Mouse (Mus musculus) liver, embryonic 12.5 days (tissue): Measurements from ENCODE around the gene Gm28374. TPM values are rescaled to one million over a fixed set of nuclear protein-coding genes. Genes with fewer than 3 reads are reported as not detected.

Source experiments
- ATAC-seq: fragments of 200-750 bp; cut with Nextera tagmentation; 2 replicates; pipeline ENCODE4 v1.8.0; 2017; ENCODE audit warnings: moderate number of reproducible peaks, mild to moderate bottlenecking, moderate library complexity
- H3K27ac ChIP-seq: fragments of 300-500 bp; sonication (generic); 2 replicates; pipeline ENCODE4 v1.5.1; 2016; ENCODE audit warnings: mild to moderate bottlenecking
- H3K27me3 ChIP-seq: fragments of 300-500 bp; sonication (generic); replicated peaks from 2 replicates; pipeline ENCODE4 v1.6.1; 2016; ENCODE audit warnings: mild to moderate bottlenecking, moderate library complexity
- H3K36me3 ChIP-seq: fragments of 300-500 bp; sonication (generic); 2 replicates; pipeline ENCODE4 v1.6.1; 2016; ENCODE audit warnings: mild to moderate bottlenecking, moderate library complexity
- H3K4me1 ChIP-seq: fragments of 300-500 bp; sonication (generic); 2 replicates; pipeline ENCODE4 v1.6.1; 2016
- H3K4me2 ChIP-seq: fragments of 300-500 bp; sonication (generic); 2 replicates; pipeline ENCODE4 v1.6.1; 2016; ENCODE audit warnings: mild to moderate bottlenecking, moderate library complexity
- H3K4me3 ChIP-seq: fragments of 300-500 bp; sonication (generic); 2 replicates; pipeline ENCODE4 v1.5.1; 2016; ENCODE audit warnings: mild to moderate bottlenecking, moderate library complexity
- H3K9ac ChIP-seq: fragments of 300-500 bp; sonication (generic); 2 replicates; pipeline ENCODE4 v1.6.1; 2016; ENCODE audit warnings: mild to moderate bottlenecking, moderate library complexity
- H3K9me3 ChIP-seq: fragments of 300-500 bp; sonication (generic); replicated peaks from 2 replicates; pipeline ENCODE4 v1.6.1; 2016; ENCODE audit warnings: mild to moderate bottlenecking, moderate library complexity
- WGBS: fragments of 180-500 bp; shearing (Covaris S2); methylation state at CpG from one replicate; pipeline ENCODE4 v1.1.7; 2016; ENCODE audit not compliant: insufficient replicate concordance; 5-methylcytosine and 5-hydroxymethylcytosine counted together
- polyA plus RNA-seq: library from polyadenylated mRNA; unstranded; fragments of >200 nt; fragmentation: Nextera tagmentation; extraction: Ambion mirVana; gene quantifications from 2 replicates; pipeline ENCODE4 v1.2.1, GENCODE M21; 2016

The Gm28374 gene
- polyA plus RNA-seq, 1 experiment from 2014 or later, result 0.37 TPM

- peak within 1 kb of the TSS; percentile 86 for H3K9ac ChIP-seq
- H3K4me1 ChIP-seq, result peaks cover 34% of the 10 kb centered on the region
- peak within 1 kb of the TSS; percentile 91 for H3K27ac ChIP-seq
- WGBS, result under 1% methylated on average over 58 of the region's 58 CpGs
- H3K27me3 ChIP-seq, result no peaks in the 10 kb centered on the region
- H3K4me3 ChIP-seq, result peak within 1 kb of the TSS; percentile 82
- ATAC-seq, result peak; percentile 86
- H3K4me2 ChIP-seq, result peak within 1 kb of the TSS; percentile 89
- H3K9me3 ChIP-seq, result no peaks in the 10 kb centered on the region
- peaks cover 76% of the 10 kb centered on the region for H3K36me3 ChIP-seq
Observed at GRCm38 (mm10) chr19:6084478-6085248, 2.6 kb upstream of the Gm28374 start, which contains the start of the genes Zfpl1 and Cdca5. TSS of gene Zfpl1 (minus strand) at chr19:6084956. TSS of gene Cdca5 (plus strand) at chr19:6084983.

- no peaks in the 10 kb centered on the region for H3K9me3 ChIP-seq
- no peak within 1 kb of the TSS for H3K27ac ChIP-seq
- no peak within 1 kb of the TSS for H3K4me3 ChIP-seq
- 80% methylated on average over 12 of the region's 12 CpGs for WGBS
- H3K4me2 ChIP-seq, result no peak within 1 kb of the TSS
- no peak within 1 kb of the TSS for H3K9ac ChIP-seq
- no peaks in the 10 kb centered on the region for H3K27me3 ChIP-seq
- no peak for ATAC-seq
- peaks cover 45% of the 10 kb centered on the region for H3K4me1 ChIP-seq
- peaks cover 42% of the 10 kb centered on the region for H3K36me3 ChIP-seq
Observed at GRCm38 (mm10) chr19:6079983-6080480, 2.0 kb downstream of the Gm28374 start, which contains the start of gene Tmem262. TSS of gene Tmem262 (plus strand) at chr19:6080033.

GRCm38 (mm10) chr19:6076564-6077393, 5.3 kb downstream of the Gm28374 start, which contains the start of gene Vps51:
TSS of gene Vps51 (minus strand) at chr19:6077231.
- WGBS, result 1% methylated on average over 33 of the region's 33 CpGs
- Histone ChIP-seq H3K4me1 (peaks cover 28% of the 10 kb centered on the region), H3K4me2 (peak within 1 kb of the TSS; percentile 83), H3K9ac (peak within 1 kb of the TSS; percentile 72), H3K27me3 (no peaks in the 10 kb centered on the region), H3K36me3 (peaks cover 50% of the 10 kb centered on the region), H3K27ac (peak within 1 kb of the TSS; percentile 80), H3K9me3 (no peaks in the 10 kb centered on the region), H3K4me3 (peak within 1 kb of the TSS; percentile 80)
- ATAC-seq, result peak; percentile 86

DNA sequence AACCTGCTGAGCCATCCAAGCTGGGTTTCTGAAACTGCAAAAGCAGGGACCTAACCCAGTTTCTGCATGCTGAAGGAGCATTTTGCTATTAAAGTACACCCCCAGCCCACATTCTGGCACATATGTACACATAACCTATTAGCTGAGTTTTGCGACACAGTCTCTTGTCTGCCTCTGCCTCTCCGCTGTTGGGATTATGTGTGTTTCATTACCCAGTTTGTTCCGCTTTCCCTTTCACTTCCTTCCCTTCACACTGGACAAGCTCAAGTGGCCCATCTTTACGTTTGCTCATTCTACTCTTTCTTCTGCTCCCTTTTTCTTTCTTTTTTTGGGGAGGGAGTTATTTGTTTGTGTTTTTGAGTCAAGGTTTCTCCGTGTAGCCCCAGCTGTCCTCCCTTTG, 8.2 kb downstream of the Gm28374 start:
- no peak for ATAC-seq
- H3K27ac ChIP-seq, result no peak overlapping the region
- H3K9me3 ChIP-seq, result no peaks in the 10 kb centered on the region
- no peak overlapping the region for H3K9ac ChIP-seq
- WGBS, result 87% methylated on average over 5 of the region's 5 CpGs
- H3K27me3 ChIP-seq, result no peaks in the 10 kb centered on the region
- no peak overlapping the region for H3K4me3 ChIP-seq
- H3K4me1 ChIP-seq, result peaks cover 31% of the 10 kb centered on the region
- H3K4me2 ChIP-seq, result no peak overlapping the region
- H3K36me3 ChIP-seq, result peaks cover 57% of the 10 kb centered on the region

DNA sequence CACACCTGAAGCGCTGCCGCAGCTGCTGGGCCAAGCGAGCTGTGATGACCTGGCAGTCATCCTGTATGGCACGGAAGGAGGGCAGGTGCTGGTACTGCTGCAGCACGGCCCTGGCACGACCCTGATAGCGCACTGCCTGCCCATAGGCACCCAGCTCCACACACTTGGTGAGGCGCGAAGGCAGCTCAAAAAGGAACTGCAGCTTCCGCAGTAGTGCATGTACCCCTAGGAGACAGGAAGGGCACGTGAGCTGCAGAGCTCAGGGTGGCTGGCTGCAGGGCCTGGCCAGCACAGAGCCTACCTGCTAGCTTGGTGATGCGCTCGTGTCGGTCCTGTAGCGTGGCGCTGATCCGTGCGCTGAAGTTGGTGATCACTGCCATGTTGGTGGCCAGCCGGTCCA, 10.8 kb downstream of the Gm28374 start:
- Histone ChIP-seq H3K9me3 (no peaks in the 10 kb centered on the region), H3K36me3 (peaks cover 64% of the 10 kb centered on the region), H3K4me3 (no peak overlapping the region), H3K9ac (no peak overlapping the region), H3K4me2 (no peak overlapping the region), H3K27ac (no peak overlapping the region), H3K4me1 (peaks cover 38% of the 10 kb centered on the region), H3K27me3 (no peaks in the 10 kb centered on the region)
- no peak for ATAC-seq
- WGBS, result 86% methylated on average over 19 of the region's 19 CpGs

GRCm38 (mm10) chr19:6070571-6071250, 11.3 kb downstream of the Gm28374 start:
- WGBS, result 86% methylated on average over 31 of the region's 31 CpGs

GRCm38 (mm10) chr19:6069851-6070250, 12.2 kb downstream of the Gm28374 start:
- no peak for ATAC-seq
- WGBS, result 85% methylated on average over 10 of the region's 10 CpGs
- H3K4me3 ChIP-seq, result no peak overlapping the region

More at GRCm38 (mm10) chr19:6070571-6071250, 11.3 kb downstream of the Gm28374 start:
- no peak overlapping the region for H3K4me3 ChIP-seq
- peaks cover 38% of the 10 kb centered on the region for H3K4me1 ChIP-seq
- H3K9ac ChIP-seq, result no peak overlapping the region
- peaks cover 64% of the 10 kb centered on the region for H3K36me3 ChIP-seq
- H3K4me2 ChIP-seq, result no peak overlapping the region
- ATAC-seq, result no peak
- no peaks in the 10 kb centered on the region for H3K27me3 ChIP-seq
- H3K9me3 ChIP-seq, result no peaks in the 10 kb centered on the region
- no peak overlapping the region for H3K27ac ChIP-seq

DNA sequence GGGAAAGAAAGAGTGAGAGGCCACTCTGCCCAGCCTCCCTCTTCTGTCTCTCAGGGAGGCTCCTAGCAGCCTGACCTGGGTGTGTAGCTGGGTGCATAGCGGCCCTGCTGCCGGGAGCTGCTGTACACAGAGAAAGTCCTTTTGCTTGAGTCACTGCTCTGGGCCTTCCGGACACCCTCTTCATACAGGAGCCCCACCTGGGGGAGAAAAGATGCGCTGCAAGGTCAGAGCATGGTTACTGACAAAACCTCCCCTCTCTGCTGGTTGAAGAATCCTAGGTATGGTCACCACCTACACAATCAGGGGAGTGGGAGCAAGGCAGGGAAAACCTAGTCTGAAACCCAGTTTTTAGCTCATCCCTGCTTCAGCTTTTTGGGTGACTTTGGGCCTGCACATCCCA, 13.1 kb downstream of the Gm28374 start:
- Histone ChIP-seq H3K4me3 (no peak overlapping the region), H3K27ac (0 out of 2 replicates have a peak overlapping the region, but pooled peaks have one; percentile 4), H3K9me3 (no peaks in the 10 kb centered on the region), H3K9ac (no peak overlapping the region), H3K27me3 (no peaks in the 10 kb centered on the region), H3K4me1 (peaks cover 32% of the 10 kb centered on the region), H3K4me2 (no peak overlapping the region), H3K36me3 (peaks cover 49% of the 10 kb centered on the region)
- ATAC-seq, result no peak
- 79% methylated on average over 4 of the region's 4 CpGs for WGBS

More at GRCm38 (mm10) chr19:6069851-6070250, 12.2 kb downstream of the Gm28374 start:
- Histone ChIP-seq H3K36me3 (peaks cover 57% of the 10 kb centered on the region), H3K27me3 (no peaks in the 10 kb centered on the region), H3K27ac (no peak overlapping the region), H3K9ac (no peak overlapping the region), H3K4me2 (no peak overlapping the region), H3K4me1 (peaks cover 32% of the 10 kb centered on the region), H3K9me3 (no peaks in the 10 kb centered on the region)

- H3K27me3 ChIP-seq, result no peaks in the 10 kb centered on the region
- ATAC-seq, result peak; percentile 91
- H3K4me3 ChIP-seq, result peak within 1 kb of the TSS; percentile 60
- WGBS, result 14% methylated on average over 33 of the region's 33 CpGs
- peaks cover 42% of the 10 kb centered on the region for H3K4me1 ChIP-seq
- peak within 1 kb of the TSS; percentile 70 for H3K9ac ChIP-seq
- no peaks in the 10 kb centered on the region for H3K9me3 ChIP-seq
- H3K27ac ChIP-seq, result peak within 1 kb of the TSS; percentile 77
- H3K4me2 ChIP-seq, result peak within 1 kb of the TSS; percentile 95
- peaks cover 46% of the 10 kb centered on the region for H3K36me3 ChIP-seq
Observed at GRCm38 (mm10) chr19:6067724-6068415, 14.2 kb downstream of the Gm28374 start, which contains the start of gene Tm7sf2. TSS of gene Tm7sf2 (minus strand) at chr19:6068373.

DNA sequence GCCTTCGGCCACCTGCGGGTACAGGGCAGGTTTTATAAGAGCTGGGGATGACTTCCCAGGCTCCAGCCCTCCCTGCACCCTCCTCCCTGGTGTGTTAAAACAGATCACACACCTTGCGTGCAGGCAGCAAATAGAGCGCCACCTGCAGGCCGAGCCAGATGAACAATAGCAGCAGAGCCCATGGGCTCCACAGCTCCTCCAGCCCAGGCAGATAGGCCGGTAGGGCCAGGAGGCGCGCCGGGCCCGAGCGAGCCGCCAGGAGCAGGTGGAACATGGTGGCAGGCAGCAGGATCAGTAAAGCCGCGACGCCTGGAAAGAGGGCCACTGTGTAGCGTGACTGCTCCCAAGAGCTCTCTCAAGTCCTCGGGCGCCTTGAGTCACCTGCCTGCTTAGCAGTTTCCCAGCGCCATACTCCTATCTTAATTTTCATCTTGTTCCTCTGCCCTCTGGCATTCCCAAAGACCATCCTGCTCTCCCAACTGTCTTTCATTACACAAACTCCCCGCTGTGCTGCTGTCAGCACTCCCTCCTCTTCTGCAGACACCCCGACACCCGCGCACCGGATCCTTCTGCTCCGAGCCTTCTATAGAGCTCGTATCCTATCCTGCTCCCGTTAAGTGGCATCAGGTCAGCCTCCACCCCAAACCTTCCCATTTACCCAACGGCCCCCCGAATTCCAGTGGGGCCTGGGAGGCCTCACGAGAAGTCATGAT, 14.9 kb downstream of the Gm28374 start:
- Histone ChIP-seq H3K36me3 (peaks cover 41% of the 10 kb centered on the region), H3K4me2 (peak overlapping the region; percentile 95), H3K9me3 (no peaks in the 10 kb centered on the region), H3K27ac (peak overlapping the region; percentile 77), H3K9ac (peak overlapping the region; percentile 70), H3K4me1 (peaks cover 49% of the 10 kb centered on the region), H3K4me3 (peak overlapping the region; percentile 60), H3K27me3 (no peaks in the 10 kb centered on the region)
- peak; percentile 72 for ATAC-seq
- WGBS, result under 1% methylated on average over 30 of the region's 30 CpGs
